Mouse (Mus musculus) midbrain, embryonic 12.5 days (tissue): ENCODE measurements around the gene Hspbp1. TPM values are rescaled to one million over a fixed set of nuclear protein-coding genes. Genes with fewer than 3 reads are reported as not detected.
A peak's percentile ranks its signal among the peaks of the same experiment; 100 is the strongest.

Experiments
- ATAC-seq: fragments of 200-750 bp; cut with Nextera tagmentation; 2 replicates; pipeline ENCODE4 v1.8.0; 2017; ENCODE audit warnings: low read depth, moderate TSS enrichment, moderate library complexity; ENCODE audit not compliant: low FRiP score
- H3K27ac ChIP-seq: fragments of 300-500 bp; sonication (generic); replicated peaks from 2 replicates; pipeline ENCODE4 v1.5.1; 2016; ENCODE audit warnings: mild to moderate bottlenecking
- H3K27me3 ChIP-seq: fragments of 300-500 bp; sonication (generic); 2 replicates; pipeline ENCODE4 v1.6.1; 2016; ENCODE audit warnings: mild to moderate bottlenecking
- H3K36me3 ChIP-seq: fragments of 300-500 bp; sonication (generic); 2 replicates; pipeline ENCODE4 v1.6.1; 2016
- H3K4me1 ChIP-seq: fragments of 300-500 bp; sonication (generic); 2 replicates; pipeline ENCODE4 v1.6.1; 2016
- H3K4me2 ChIP-seq: fragments of 300-500 bp; sonication (generic); replicated peaks from 2 replicates; pipeline ENCODE4 v1.6.1; 2016; ENCODE audit warnings: mild to moderate bottlenecking, moderate library complexity
- H3K4me3 ChIP-seq: fragments of 300-500 bp; sonication (generic); 2 replicates; pipeline ENCODE4 v1.5.1; 2016; ENCODE audit warnings: mild to moderate bottlenecking
- H3K9ac ChIP-seq: fragments of 300-500 bp; sonication (generic); replicated peaks from 2 replicates; pipeline ENCODE4 v1.6.1; 2016; ENCODE audit warnings: mild to moderate bottlenecking, moderate library complexity
- H3K9me3 ChIP-seq: fragments of 300-500 bp; sonication (generic); 2 replicates; pipeline ENCODE4 v1.6.1; 2016; ENCODE audit warnings: mild to moderate bottlenecking
- WGBS: fragments of 180-500 bp; shearing (Covaris S2); methylation state at CpG from one replicate; pipeline ENCODE4 v1.1.7; 2016; 5-methylcytosine and 5-hydroxymethylcytosine counted together
- polyA plus RNA-seq: library from polyadenylated mRNA; unstranded; fragments of >200 nt; fragmentation: Nextera tagmentation; extraction: Ambion mirVana; gene quantifications from 2 replicates; pipeline ENCODE4 v1.2.1, GENCODE M21; 2016

Gene Hspbp1
- polyA plus RNA-seq, 1 experiment from 2014 or later = 111 TPM

GRCm38 (mm10) chr7:4663742-4664141 is 21.1 kb downstream of the Hspbp1 start:
- Histone ChIP-seq H3K9ac (no peak overlapping the region), H3K27me3 (no peaks in the 10 kb centered on the region), H3K36me3 (peaks cover 51% of the 10 kb centered on the region), H3K4me2 (no peak overlapping the region), H3K4me3 (no peak overlapping the region), H3K27ac (no peak overlapping the region), H3K9me3 (no peaks in the 10 kb centered on the region), H3K4me1 (peaks cover 12% of the 10 kb centered on the region)
- WGBS = 93% methylated on average over 2 of the region's 2 CpGs
- no peak for ATAC-seq

- no peak overlapping the region for H3K4me2 ChIP-seq
- peaks cover 45% of the 10 kb centered on the region for H3K36me3 ChIP-seq
- H3K27ac ChIP-seq = no peak overlapping the region
- 74% methylated on average over 8 of the region's 8 CpGs for WGBS
- no peaks in the 10 kb centered on the region for H3K27me3 ChIP-seq
- ATAC-seq = no peak
- no peaks in the 10 kb centered on the region for H3K9me3 ChIP-seq
- no peak overlapping the region for H3K9ac ChIP-seq
- no peak overlapping the region for H3K4me3 ChIP-seq
- H3K4me1 ChIP-seq = peaks cover 12% of the 10 kb centered on the region
Measured at GRCm38 (mm10) chr7:4663179-4663578, 21.7 kb downstream of the Hspbp1 start.

GRCm38 (mm10) chr7:4659911-4660443 is 24.9 kb downstream of the Hspbp1 start:
- WGBS = 62% methylated on average over 3 of the region's 3 CpGs
- H3K27ac ChIP-seq = peak overlapping the region; percentile 95
- peaks cover 34% of the 10 kb centered on the region for H3K4me1 ChIP-seq
- ATAC-seq = no peak
- peaks cover 25% of the 10 kb centered on the region for H3K36me3 ChIP-seq
- H3K4me2 ChIP-seq = peak overlapping the region; percentile 87
- no peaks in the 10 kb centered on the region for H3K27me3 ChIP-seq
- peak overlapping the region; percentile 95 for H3K9ac ChIP-seq
- H3K4me3 ChIP-seq = peak overlapping the region; percentile 90
- H3K9me3 ChIP-seq = no peaks in the 10 kb centered on the region

GRCm38 (mm10) chr7:4658912-4659551 is 25.8 kb downstream of the Hspbp1 start, which contains the start of gene Ppp6r1:
Gene Ppp6r1 (minus strand): TSS chr7:4659019.
- Histone ChIP-seq H3K4me3 (peak within 1 kb of the TSS; percentile 90), H3K27ac (peak within 1 kb of the TSS; percentile 95), H3K36me3 (peaks cover 17% of the 10 kb centered on the region), H3K9ac (peak within 1 kb of the TSS; percentile 95), H3K9me3 (no peaks in the 10 kb centered on the region), H3K27me3 (no peaks in the 10 kb centered on the region), H3K4me2 (peak within 1 kb of the TSS; percentile 87), H3K4me1 (peaks cover 34% of the 10 kb centered on the region)
- WGBS = under 1% methylated on average over 54 of the region's 54 CpGs
- ATAC-seq = peak; percentile 99

- H3K27me3 ChIP-seq = no peaks in the 10 kb centered on the region
- peaks cover 18% of the 10 kb centered on the region for H3K36me3 ChIP-seq
- H3K9me3 ChIP-seq = no peaks in the 10 kb centered on the region
- ATAC-seq = peak; percentile 75
- H3K27ac ChIP-seq = peak overlapping the region; percentile 95
- peak overlapping the region; percentile 87 for H3K4me2 ChIP-seq
- peak overlapping the region; percentile 95 for H3K9ac ChIP-seq
- H3K4me3 ChIP-seq = peak overlapping the region; percentile 90
- H3K4me1 ChIP-seq = peaks cover 34% of the 10 kb centered on the region
- under 1% methylated on average over 64 of the region's 78 CpGs for WGBS
Measured at GRCm38 (mm10) chr7:4658128-4658907, 26.6 kb downstream of the Hspbp1 start.

- ATAC-seq = no peak
Measured at GRCm38 (mm10) chr7:4657521-4658127, 27.2 kb downstream of the Hspbp1 start.

GRCm38 (mm10) chr7:4656818-4657217 is 28.1 kb downstream of the Hspbp1 start:
- peaks cover 23% of the 10 kb centered on the region for H3K36me3 ChIP-seq
- H3K9me3 ChIP-seq = no peaks in the 10 kb centered on the region
- peaks cover 34% of the 10 kb centered on the region for H3K4me1 ChIP-seq
- H3K27me3 ChIP-seq = no peaks in the 10 kb centered on the region
- peak overlapping the region; percentile 87 for H3K4me2 ChIP-seq
- no peak for ATAC-seq
- peak overlapping the region; percentile 95 for H3K9ac ChIP-seq
- 75% methylated on average over 1 of the region's 1 CpGs for WGBS
- H3K4me3 ChIP-seq = peak overlapping the region; percentile 90
- H3K27ac ChIP-seq = no peak overlapping the region

More at GRCm38 (mm10) chr7:4657521-4658127, 27.2 kb downstream of the Hspbp1 start:
- WGBS = 61% methylated on average over 9 of the region's 9 CpGs
- peak overlapping the region; percentile 90 for H3K4me3 ChIP-seq
- H3K36me3 ChIP-seq = peaks cover 20% of the 10 kb centered on the region
- H3K27me3 ChIP-seq = no peaks in the 10 kb centered on the region
- peaks cover 34% of the 10 kb centered on the region for H3K4me1 ChIP-seq
- no peaks in the 10 kb centered on the region for H3K9me3 ChIP-seq
- peak overlapping the region; percentile 95; the same call in 1 of the 2 replicates for H3K27ac ChIP-seq
- H3K9ac ChIP-seq = peak overlapping the region; percentile 95
- peak overlapping the region; percentile 87 for H3K4me2 ChIP-seq

- no peak overlapping the region for H3K9ac ChIP-seq
- no peak overlapping the region for H3K27ac ChIP-seq
- 86% methylated on average over 1 of the region's 1 CpGs for WGBS
- H3K27me3 ChIP-seq = no peaks in the 10 kb centered on the region
- no peak overlapping the region for H3K4me2 ChIP-seq
- H3K9me3 ChIP-seq = no peaks in the 10 kb centered on the region
- H3K4me3 ChIP-seq = 0 out of 2 replicates have a peak overlapping the region, but pooled peaks have one; percentile 3
- H3K36me3 ChIP-seq = peaks cover 25% of the 10 kb centered on the region
- ATAC-seq = no peak
- H3K4me1 ChIP-seq = peaks cover 34% of the 10 kb centered on the region
Measured at GRCm38 (mm10) chr7:4655916-4656315, 29.0 kb downstream of the Hspbp1 start.

GRCm38 (mm10) chr7:4655393-4655792 is 29.5 kb downstream of the Hspbp1 start:
- Histone ChIP-seq H3K27me3 (no peaks in the 10 kb centered on the region), H3K9me3 (no peaks in the 10 kb centered on the region), H3K27ac (no peak overlapping the region), H3K4me2 (no peak overlapping the region), H3K9ac (no peak overlapping the region), H3K36me3 (peaks cover 25% of the 10 kb centered on the region), H3K4me3 (no peak overlapping the region), H3K4me1 (peaks cover 30% of the 10 kb centered on the region)
- 91% methylated on average over 4 of the region's 4 CpGs for WGBS
- ATAC-seq = no peak

GRCm38 (mm10) chr7:4654221-4654620 is 30.6 kb downstream of the Hspbp1 start:
- H3K27ac ChIP-seq = no peak overlapping the region; the same call in 1 of the 2 replicates
- H3K4me1 ChIP-seq = peaks cover 22% of the 10 kb centered on the region
- WGBS = 93% methylated on average over 2 of the region's 2 CpGs
- H3K9me3 ChIP-seq = no peaks in the 10 kb centered on the region
- H3K27me3 ChIP-seq = no peaks in the 10 kb centered on the region
- H3K4me2 ChIP-seq = no peak overlapping the region
- ATAC-seq = no peak
- H3K36me3 ChIP-seq = peaks cover 25% of the 10 kb centered on the region
- no peak overlapping the region for H3K4me3 ChIP-seq
- no peak overlapping the region for H3K9ac ChIP-seq

GRCm38 (mm10) chr7:4653780-4654179 is 31.1 kb downstream of the Hspbp1 start:
- Histone ChIP-seq H3K9ac (no peak overlapping the region), H3K27ac (no peak overlapping the region), H3K4me3 (no peak overlapping the region), H3K27me3 (no peaks in the 10 kb centered on the region), H3K4me1 (peaks cover 22% of the 10 kb centered on the region), H3K4me2 (no peak overlapping the region), H3K9me3 (no peaks in the 10 kb centered on the region), H3K36me3 (peaks cover 25% of the 10 kb centered on the region)
- WGBS = 91% methylated on average over 7 of the region's 7 CpGs
- ATAC-seq = no peak
